Mouse (Mus musculus): Measurements from ENCODE around the gene Prim2. TPM values are rescaled to one million over a fixed set of nuclear protein-coding genes. Genes with fewer than 3 reads are reported as not detected.

The Prim2 gene
- polyA plus RNA-seq, 1 experiment from 2014 or later = 30.5 TPM

DNA sequence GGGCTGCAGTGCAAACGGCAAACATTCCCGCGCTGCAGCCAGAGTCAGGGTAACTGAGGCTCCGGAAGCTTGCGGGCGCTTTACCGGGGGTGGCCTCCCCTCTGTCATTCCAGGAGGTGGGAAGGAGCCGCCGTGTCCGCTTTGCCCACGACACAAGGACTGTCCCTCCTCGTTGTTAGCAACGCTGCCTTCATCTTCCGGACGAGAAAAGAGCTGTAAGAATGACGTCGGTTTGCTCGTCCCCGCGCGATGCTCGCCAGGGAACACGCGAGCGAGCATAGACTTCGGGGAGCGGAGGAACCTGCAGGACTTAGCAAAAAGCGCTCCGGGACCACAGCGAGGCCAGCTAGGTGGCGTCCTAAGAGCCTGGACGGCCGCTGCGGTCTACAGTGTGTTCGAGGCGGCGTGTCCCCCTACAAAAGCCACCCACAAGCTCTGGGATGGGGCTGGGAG is 595 bp upstream of the Prim2 start:
- Histone ChIP-seq H3K4me2 (ENCODE audit: low read depth, low read length) (peak overlapping the region; percentile 76), H3K36me3 (ENCODE audit: control insufficient read depth, insufficient read depth, low read length) (no peaks in the 10 kb centered on the region), H3K4me1 (ENCODE audit: control insufficient read depth, insufficient read depth, low read length) (peaks cover 3% of the 10 kb centered on the region; the same call in 1 of the 2 replicates), H3K4me3 (replicated peaks; ENCODE audit: low read length) (peak overlapping the region; percentile 88), H3K9ac (ENCODE audit: low read length) (peak overlapping the region; percentile 76), H3K9me3 (replicated peaks; ENCODE audit: control insufficient read depth, low read length) (no peaks in the 10 kb centered on the region), H3K27me3 (ENCODE audit: control insufficient read depth, insufficient read depth, low read length) (no peaks in the 10 kb centered on the region), H3K27ac (ENCODE audit: low read length) (peak overlapping the region; percentile 77)
- under 1% methylated on average over 37 of the region's 37 CpGs for WGBS
- peak; percentile 64 for ATAC-seq (ENCODE audit: insufficient read depth, low FRiP score)

DNA sequence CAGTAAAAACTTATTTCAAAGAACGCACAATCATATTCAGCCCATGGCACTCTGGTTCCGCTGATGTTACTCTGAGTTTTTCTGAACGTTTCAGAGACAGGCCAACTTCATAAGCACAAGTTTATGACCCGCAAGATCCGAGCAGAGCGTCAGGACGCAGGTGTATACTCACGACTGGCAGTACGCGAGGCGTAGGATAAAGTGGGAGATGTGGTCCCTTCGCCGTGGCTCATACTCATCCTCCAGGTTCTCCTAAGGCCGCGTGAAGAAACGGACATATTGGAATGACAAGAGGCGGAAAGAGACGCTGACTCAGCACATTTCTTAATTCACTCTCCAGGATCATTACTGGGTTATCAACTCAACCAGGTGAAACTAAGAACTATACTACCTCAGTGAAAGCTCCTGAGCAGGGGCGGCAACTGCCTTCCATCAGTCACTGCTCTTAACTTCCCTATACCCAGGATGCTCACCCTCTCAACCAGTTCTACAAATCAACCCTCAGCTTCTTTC is 5.9 kb downstream of the Prim2 start:
- Histone ChIP-seq H3K27ac (ENCODE audit: low read length) (no peak overlapping the region), H3K4me3 (replicated peaks; ENCODE audit: low read length) (no peak overlapping the region), H3K9ac (ENCODE audit: low read length) (no peak overlapping the region), H3K36me3 (ENCODE audit: control insufficient read depth, insufficient read depth, low read length) (peaks cover 4% of the 10 kb centered on the region; the same call in 1 of the 2 replicates), H3K4me2 (ENCODE audit: low read depth, low read length) (no peak overlapping the region), H3K9me3 (replicated peaks; ENCODE audit: control insufficient read depth, low read length) (no peaks in the 10 kb centered on the region), H3K27me3 (ENCODE audit: control insufficient read depth, insufficient read depth, low read length) (no peaks in the 10 kb centered on the region), H3K4me1 (ENCODE audit: control insufficient read depth, insufficient read depth, low read length) (no peaks in the 10 kb centered on the region)
- ATAC-seq (ENCODE audit: insufficient read depth, low FRiP score) = no peak
- 88% methylated on average over 19 of the region's 19 CpGs for WGBS

DNA sequence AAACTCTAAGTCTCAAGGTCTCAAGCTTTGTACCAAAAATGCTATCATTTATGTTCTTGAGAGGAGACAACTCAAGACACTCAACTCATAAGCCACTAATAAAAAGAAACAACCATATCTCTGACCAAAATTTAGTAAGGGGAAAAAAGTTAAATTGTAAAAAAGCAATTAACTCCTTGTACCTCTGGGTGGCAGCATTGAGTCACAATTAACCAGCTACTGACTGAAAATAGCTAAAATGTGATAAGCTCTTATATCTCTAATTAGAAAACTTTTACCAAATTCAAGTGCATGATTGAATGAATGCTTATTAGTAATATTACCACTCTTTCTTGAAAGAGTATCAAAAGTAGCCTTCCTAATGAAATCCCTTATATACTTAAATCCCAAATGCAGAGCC is 6.4 kb downstream of the Prim2 start:
- no peaks in the 10 kb centered on the region for H3K9me3 ChIP-seq (replicated peaks; ENCODE audit: control insufficient read depth, low read length)
- no peak overlapping the region for H3K4me3 ChIP-seq (replicated peaks; ENCODE audit: low read length)
- no peak overlapping the region for H3K27ac ChIP-seq (ENCODE audit: low read length)
- no peak for ATAC-seq (ENCODE audit: insufficient read depth, low FRiP score)
- peaks cover 4% of the 10 kb centered on the region; the same call in 1 of the 2 replicates for H3K36me3 ChIP-seq (ENCODE audit: control insufficient read depth, insufficient read depth, low read length)
- H3K4me2 ChIP-seq (ENCODE audit: low read depth, low read length) = no peak overlapping the region
- no peak overlapping the region for H3K9ac ChIP-seq (ENCODE audit: low read length)
- H3K27me3 ChIP-seq (ENCODE audit: control insufficient read depth, insufficient read depth, low read length) = no peaks in the 10 kb centered on the region
- no peaks in the 10 kb centered on the region for H3K4me1 ChIP-seq (ENCODE audit: control insufficient read depth, insufficient read depth, low read length)

DNA sequence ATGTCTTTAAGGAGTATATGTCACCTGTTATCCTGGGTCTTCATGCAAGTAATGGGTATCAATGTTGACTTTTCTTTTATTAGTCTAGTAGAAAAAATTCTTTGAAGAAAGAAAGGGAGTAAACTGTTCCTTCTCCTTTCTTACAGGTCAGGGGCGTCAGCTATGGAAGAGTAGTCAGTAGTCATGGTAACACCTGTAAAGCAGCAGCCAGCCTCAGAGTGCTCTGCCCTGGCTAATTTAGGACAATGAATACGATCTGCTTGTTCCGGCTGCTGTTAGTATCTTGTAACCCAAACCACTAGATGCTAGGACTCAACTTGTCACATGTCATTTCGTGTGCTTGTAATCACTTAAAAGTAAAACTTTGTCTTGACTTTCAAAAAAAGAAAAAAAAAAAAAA is 11.3 kb downstream of the Prim2 start:
- Histone ChIP-seq H3K27ac (ENCODE audit: low read length) (no peak overlapping the region), H3K9me3 (replicated peaks; ENCODE audit: control insufficient read depth, low read length) (no peaks in the 10 kb centered on the region), H3K36me3 (ENCODE audit: control insufficient read depth, insufficient read depth, low read length) (peaks cover 4% of the 10 kb centered on the region; the same call in 1 of the 2 replicates), H3K4me3 (replicated peaks; ENCODE audit: low read length) (no peak overlapping the region), H3K27me3 (ENCODE audit: control insufficient read depth, insufficient read depth, low read length) (no peaks in the 10 kb centered on the region), H3K9ac (ENCODE audit: low read length) (no peak overlapping the region), H3K4me1 (ENCODE audit: control insufficient read depth, insufficient read depth, low read length) (no peaks in the 10 kb centered on the region), H3K4me2 (ENCODE audit: low read depth, low read length) (no peak overlapping the region)
- no peak for ATAC-seq (ENCODE audit: insufficient read depth, low FRiP score)
- WGBS = 78% methylated on average over 4 of the region's 4 CpGs

DNA sequence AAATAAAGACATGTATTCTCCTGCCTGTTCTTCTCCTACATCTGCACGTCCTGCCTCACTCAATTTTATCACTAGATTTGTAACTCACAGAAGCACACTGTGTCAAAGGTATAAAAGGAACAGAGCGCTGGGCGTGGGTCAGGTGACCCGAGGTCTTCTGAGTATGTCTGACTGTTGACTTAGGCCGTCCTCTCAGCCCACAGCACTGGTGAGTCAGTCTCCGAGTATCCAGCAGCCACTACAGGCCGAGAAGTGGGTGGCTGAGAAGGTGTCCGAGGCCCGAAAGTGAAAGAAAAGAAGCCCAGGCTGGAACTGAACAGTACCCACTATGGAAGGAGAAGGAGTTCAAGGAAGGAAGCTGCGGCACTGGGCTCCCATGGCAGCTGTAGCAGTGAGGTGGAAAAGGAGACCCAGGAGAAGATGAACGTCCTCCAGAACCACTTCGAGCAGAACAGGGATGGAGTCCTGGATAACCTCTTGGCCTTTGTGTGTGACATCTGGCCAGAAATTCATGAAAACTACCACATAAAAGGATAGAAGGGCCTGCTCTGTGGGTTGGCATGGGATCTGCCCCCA is 11.9 kb downstream of the Prim2 start:
- no peak overlapping the region for H3K4me2 ChIP-seq (ENCODE audit: low read depth, low read length)
- no peaks in the 10 kb centered on the region for H3K4me1 ChIP-seq (ENCODE audit: control insufficient read depth, insufficient read depth, low read length)
- ATAC-seq (ENCODE audit: insufficient read depth, low FRiP score) = peak; percentile 56; the same call in 1 of the 2 replicates
- no peak overlapping the region for H3K27ac ChIP-seq (ENCODE audit: low read length)
- 79% methylated on average over 12 of the region's 12 CpGs for WGBS
- no peak overlapping the region for H3K9ac ChIP-seq (ENCODE audit: low read length)
- H3K9me3 ChIP-seq (replicated peaks; ENCODE audit: control insufficient read depth, low read length) = no peaks in the 10 kb centered on the region
- H3K4me3 ChIP-seq (replicated peaks; ENCODE audit: low read length) = no peak overlapping the region
- H3K27me3 ChIP-seq (ENCODE audit: control insufficient read depth, insufficient read depth, low read length) = no peaks in the 10 kb centered on the region
- peaks cover 4% of the 10 kb centered on the region; the same call in 1 of the 2 replicates for H3K36me3 ChIP-seq (ENCODE audit: control insufficient read depth, insufficient read depth, low read length)

DNA sequence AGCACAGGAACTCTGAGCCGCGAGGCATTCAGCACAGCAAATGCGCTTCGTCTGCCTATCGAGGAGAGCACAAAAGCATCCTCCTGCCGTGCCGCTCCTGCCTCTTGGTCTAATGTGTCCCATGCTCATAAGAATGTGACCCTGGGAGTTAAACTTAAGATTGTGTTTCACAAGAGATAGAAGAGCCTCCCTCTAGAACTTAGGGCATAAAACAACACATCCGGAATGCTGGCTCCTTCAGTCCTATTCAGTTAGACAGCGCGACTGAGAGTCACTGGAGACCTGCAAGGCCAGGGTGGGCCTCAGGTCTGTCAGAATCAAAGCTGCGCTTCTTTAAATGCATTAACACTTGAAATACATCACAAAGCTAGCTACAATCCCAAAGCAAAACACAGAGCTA is 18.7 kb downstream of the Prim2 start:
- H3K27me3 ChIP-seq (ENCODE audit: control insufficient read depth, insufficient read depth, low read length) = no peaks in the 10 kb centered on the region
- H3K27ac ChIP-seq (ENCODE audit: low read length) = no peak overlapping the region
- no peaks in the 10 kb centered on the region for H3K4me1 ChIP-seq (ENCODE audit: control insufficient read depth, insufficient read depth, low read length)
- H3K4me3 ChIP-seq (replicated peaks; ENCODE audit: low read length) = no peak overlapping the region
- H3K9me3 ChIP-seq (replicated peaks; ENCODE audit: control insufficient read depth, low read length) = no peaks in the 10 kb centered on the region
- H3K36me3 ChIP-seq (ENCODE audit: control insufficient read depth, insufficient read depth, low read length) = peaks cover 4% of the 10 kb centered on the region
- no peak overlapping the region for H3K4me2 ChIP-seq (ENCODE audit: low read depth, low read length)
- WGBS = 93% methylated on average over 11 of the region's 11 CpGs
- H3K9ac ChIP-seq (ENCODE audit: low read length) = no peak overlapping the region
- no peak for ATAC-seq (ENCODE audit: insufficient read depth, low FRiP score)

DNA sequence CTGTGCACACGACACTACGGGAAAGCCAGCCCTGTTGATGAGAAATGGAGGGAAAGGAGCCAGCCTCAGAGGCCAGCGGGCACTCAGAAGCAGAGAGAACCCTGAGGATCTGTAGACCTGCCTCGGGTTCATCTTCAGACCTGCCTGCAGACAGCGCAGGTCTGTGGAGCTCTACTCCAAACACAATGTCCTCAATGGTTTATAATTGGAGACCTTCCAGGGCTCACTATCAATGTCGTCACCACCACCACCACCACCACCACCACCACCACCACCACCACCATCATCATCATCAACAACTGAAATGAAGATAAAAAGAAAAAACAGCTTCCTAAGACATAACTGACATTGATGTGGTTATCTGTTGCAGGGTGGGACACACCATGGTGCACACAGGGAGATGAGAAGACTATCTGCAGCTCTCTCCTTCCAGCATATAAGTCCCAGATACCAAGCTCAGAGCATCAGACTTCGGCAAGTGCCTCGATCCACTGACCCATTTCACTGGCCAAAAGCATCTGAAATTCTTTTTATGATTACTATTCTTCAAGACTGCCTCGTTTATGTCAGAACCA is 20.0 kb downstream of the Prim2 start:
- Histone ChIP-seq H3K27ac (ENCODE audit: low read length) (no peak overlapping the region), H3K4me2 (ENCODE audit: low read depth, low read length) (no peak overlapping the region), H3K36me3 (ENCODE audit: control insufficient read depth, insufficient read depth, low read length) (peaks cover 4% of the 10 kb centered on the region), H3K4me3 (replicated peaks; ENCODE audit: low read length) (no peak overlapping the region), H3K9ac (ENCODE audit: low read length) (no peak overlapping the region), H3K9me3 (replicated peaks; ENCODE audit: control insufficient read depth, low read length) (no peaks in the 10 kb centered on the region), H3K27me3 (ENCODE audit: control insufficient read depth, insufficient read depth, low read length) (no peaks in the 10 kb centered on the region), H3K4me1 (ENCODE audit: control insufficient read depth, insufficient read depth, low read length) (no peaks in the 10 kb centered on the region)
- 94% methylated on average over 9 of the region's 9 CpGs for WGBS
- ATAC-seq (ENCODE audit: insufficient read depth, low FRiP score) = no peak

DNA sequence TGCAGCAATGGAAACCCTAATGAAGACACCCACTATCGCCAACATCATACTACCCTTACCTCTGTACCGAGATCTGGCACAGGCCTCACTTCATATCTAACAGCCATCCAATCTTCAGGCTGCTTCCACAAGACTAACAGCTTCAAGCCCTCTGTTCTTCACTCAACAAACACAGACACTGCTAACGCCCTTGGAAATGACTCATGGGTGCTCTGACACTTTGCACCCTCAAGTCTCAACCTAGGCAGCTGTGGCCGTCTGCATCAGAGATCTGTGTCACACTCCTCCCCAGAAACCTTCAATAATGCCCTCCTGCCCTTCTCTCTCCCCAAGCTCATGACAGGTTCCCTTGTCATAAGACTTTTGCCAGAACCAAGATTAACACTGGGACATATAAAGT is 20.6 kb downstream of the Prim2 start:
- H3K4me1 ChIP-seq (ENCODE audit: control insufficient read depth, insufficient read depth, low read length) = no peaks in the 10 kb centered on the region
- H3K9ac ChIP-seq (ENCODE audit: low read length) = no peak overlapping the region
- H3K4me2 ChIP-seq (ENCODE audit: low read depth, low read length) = no peak overlapping the region
- no peaks in the 10 kb centered on the region for H3K27me3 ChIP-seq (ENCODE audit: control insufficient read depth, insufficient read depth, low read length)
- peaks cover 4% of the 10 kb centered on the region for H3K36me3 ChIP-seq (ENCODE audit: control insufficient read depth, insufficient read depth, low read length)
- 85% methylated on average over 4 of the region's 4 CpGs for WGBS
- H3K9me3 ChIP-seq (replicated peaks; ENCODE audit: control insufficient read depth, low read length) = no peaks in the 10 kb centered on the region
- H3K4me3 ChIP-seq (replicated peaks; ENCODE audit: low read length) = no peak overlapping the region
- H3K27ac ChIP-seq (ENCODE audit: low read length) = no peak overlapping the region
- no peak for ATAC-seq (ENCODE audit: insufficient read depth, low FRiP score)

DNA sequence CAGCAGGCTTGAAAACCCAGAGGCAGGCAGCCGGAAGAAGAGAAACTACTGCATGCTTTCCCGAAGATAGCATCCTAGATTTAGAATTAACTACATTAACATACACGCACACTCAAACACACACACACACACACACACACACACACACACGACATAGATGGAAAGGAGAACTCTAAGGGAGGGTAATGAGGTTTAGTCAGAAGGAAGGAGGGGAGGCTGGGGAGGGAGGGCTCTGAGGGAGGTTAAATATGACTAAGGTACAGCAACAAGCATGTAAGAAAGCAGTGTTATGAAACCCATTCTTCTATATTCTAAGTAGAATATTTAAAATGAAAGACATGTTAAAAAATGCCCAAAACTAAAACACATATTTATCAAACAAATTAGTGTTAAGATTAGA is 21.9 kb downstream of the Prim2 start:
- ATAC-seq (ENCODE audit: insufficient read depth, low FRiP score) = no peak
- H3K9me3 ChIP-seq (replicated peaks; ENCODE audit: control insufficient read depth, low read length) = no peaks in the 10 kb centered on the region
- H3K36me3 ChIP-seq (ENCODE audit: control insufficient read depth, insufficient read depth, low read length) = peaks cover 4% of the 10 kb centered on the region
- H3K9ac ChIP-seq (ENCODE audit: low read length) = no peak overlapping the region
- no peak overlapping the region for H3K27ac ChIP-seq (ENCODE audit: low read length)
- no peak overlapping the region for H3K4me3 ChIP-seq (replicated peaks; ENCODE audit: low read length)
- no peaks in the 10 kb centered on the region for H3K4me1 ChIP-seq (ENCODE audit: control insufficient read depth, insufficient read depth, low read length)
- H3K4me2 ChIP-seq (ENCODE audit: low read depth, low read length) = no peak overlapping the region
- WGBS = 69% methylated on average over 4 of the region's 4 CpGs
- H3K27me3 ChIP-seq (ENCODE audit: control insufficient read depth, insufficient read depth, low read length) = no peaks in the 10 kb centered on the region

All from stomach, embryonic 16.5 days (tissue).